Mouse (Mus musculus) olfactory bulb, adult 2 months (tissue): ENCODE results near the gene Garnl3.

Experiments
- CTCF ChIP-seq: fragments of 200-500 bp; IDR thresholded peaks from 2 replicates; pipeline ENCODE4 v1.5.1; 2012; ENCODE audit warnings: low read depth, mild to moderate bottlenecking, low read length, moderate library complexity; ENCODE audit not compliant: insufficient read depth
- POLR2A ChIP-seq: fragments of 200-500 bp; IDR thresholded peaks from 2 replicates; pipeline ENCODE4 v1.6.1; 2012; ENCODE audit warnings: mild to moderate bottlenecking, low read depth, low read length, moderate library complexity; ENCODE audit not compliant: insufficient read depth

DNA sequence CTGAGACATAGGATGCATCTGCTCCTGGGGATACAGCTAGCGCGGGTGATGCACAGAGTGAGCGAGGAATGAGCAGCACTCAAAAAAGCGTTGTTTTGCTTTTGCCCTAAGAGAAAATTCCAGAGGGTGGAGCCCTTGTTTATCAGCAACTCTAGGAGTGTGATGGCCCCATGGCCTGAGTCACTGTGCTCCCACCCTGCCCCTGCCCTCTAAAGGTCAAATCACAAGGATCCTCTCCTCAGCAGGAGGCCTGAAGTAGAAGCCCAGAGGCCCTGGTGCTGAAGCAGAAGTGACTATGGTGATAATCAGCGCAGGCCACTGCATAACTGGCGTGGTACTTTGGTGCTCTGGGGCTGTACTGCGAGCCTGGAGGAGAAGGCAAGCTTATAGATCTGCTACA is 28.1 kb upstream of the Garnl3 start:
- TF ChIP-seq CTCF: no peak
- TF ChIP-seq POLR2A: no peak
